Mouse (Mus musculus): ENCODE results near the gene Sval1. TPM values are rescaled to one million over a fixed set of nuclear protein-coding genes. Genes with fewer than 3 reads are reported as not detected.

Sval1 gene
- 1.6 and 4.9 TPM in 2 replicates for polyA plus RNA-seq (2012; rRNA removed)

DNA sequence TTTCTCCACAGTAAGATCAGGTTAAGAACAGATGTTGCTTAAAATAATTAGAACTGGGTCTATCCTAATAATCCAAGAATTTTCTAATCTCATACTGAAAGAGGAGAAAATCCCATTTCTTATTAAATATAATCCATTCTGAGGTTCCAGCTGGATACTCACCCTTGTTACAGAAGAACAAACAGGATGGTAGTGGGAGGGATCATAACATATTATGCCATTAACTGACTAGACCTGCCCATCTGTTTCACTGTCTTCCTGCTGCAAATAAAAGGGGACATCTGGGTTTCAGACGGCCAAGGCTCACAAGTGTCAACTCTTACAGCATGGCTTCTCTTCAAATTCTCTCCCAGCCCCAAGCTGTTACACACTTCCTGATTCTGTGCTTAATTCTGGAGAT is at the start of gene Sval1:
Gene Sval1 (plus strand): TSS at position 301 of the 400 bp plus-strand sequence.
- 55% methylated on average over 1 of the region's 1 CpGs for WGBS
- no peak for DNase-seq (ENCODE audit: low read depth, low spot score)

DNA sequence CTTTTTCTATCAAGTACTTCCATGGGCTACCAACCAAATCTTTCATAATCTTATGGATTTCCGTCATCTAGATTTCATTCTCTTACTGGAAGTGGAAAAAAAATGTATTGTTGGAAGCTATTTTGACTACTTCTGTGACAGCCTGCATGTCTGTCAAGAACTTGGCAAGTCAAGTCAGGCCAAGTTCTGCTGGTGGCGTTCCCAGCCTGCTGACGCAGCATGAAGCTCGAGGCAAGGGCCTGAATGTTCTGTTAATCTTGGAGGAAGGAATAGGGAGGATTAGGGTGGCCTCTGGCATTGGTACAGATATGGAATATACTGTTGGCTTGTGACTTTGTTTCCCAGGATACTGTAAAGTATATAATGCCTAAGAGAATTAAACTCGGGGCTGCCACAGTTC is 39.8 kb upstream of the Sval1 start:
- WGBS = 81% methylated on average over 5 of the region's 5 CpGs
- no peak for DNase-seq (ENCODE audit: low read depth, low spot score)

DNA sequence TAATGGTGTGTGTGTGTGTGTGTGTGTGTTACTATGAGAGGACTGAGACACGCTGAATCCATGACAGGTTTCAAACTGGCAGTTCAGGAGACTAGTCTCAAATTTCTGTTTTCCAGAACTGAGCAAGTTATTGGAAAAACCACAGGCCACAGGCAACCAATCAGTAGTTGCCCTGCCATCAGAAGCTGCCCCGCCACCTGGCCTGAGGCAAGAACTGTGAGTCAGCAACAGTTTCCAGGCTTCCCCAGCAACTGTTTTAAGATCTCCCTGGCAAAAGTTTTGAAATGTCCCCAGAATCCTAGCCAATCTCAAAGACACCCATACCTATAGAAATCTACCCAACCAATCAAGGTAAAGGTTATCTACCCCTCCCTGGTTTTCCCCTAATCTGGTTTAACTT is 36.5 kb upstream of the Sval1 start:
- no peak for DNase-seq (ENCODE audit: low read depth, low spot score)
- WGBS = 90% methylated on average over 2 of the region's 2 CpGs

DNA sequence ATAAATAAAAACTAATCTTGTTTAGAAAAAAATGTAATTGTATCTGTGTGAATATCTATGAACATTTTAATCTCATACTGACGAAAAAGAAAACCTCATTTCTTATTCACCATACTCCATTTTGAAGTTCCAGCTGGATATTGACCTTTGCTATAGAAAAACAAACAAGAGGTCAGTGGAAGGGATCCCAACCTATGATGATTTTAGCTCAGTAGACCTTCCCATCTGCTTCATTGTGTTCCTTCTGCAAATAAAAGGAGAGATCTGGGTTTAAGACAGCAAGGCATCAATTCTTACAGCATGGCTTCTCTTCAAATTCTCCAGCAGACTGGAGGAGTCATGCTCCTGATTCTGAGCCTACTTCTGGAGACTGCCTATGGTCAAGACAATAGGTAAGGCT is 16.4 kb downstream of the Sval1 start, which contains the start of gene Sval3:
Gene Sval3 (plus strand): TSS at position 301 of the 400 bp plus-strand sequence.
- no peak for DNase-seq (ENCODE audit: low read depth, low spot score)
- WGBS = 56% methylated on average over 1 of the region's 1 CpGs

Other genes starting within 250 kb of the Sval1 start
- gene Kel, start 247.3 kb upstream of the Sval1 start, polyA plus RNA-seq (2012; rRNA removed) = not detected in 2 replicates
- gene Olfr459, start 176.5 kb upstream of the Sval1 start, polyA plus RNA-seq (2012; rRNA removed) = not detected in 2 replicates
- gene Pip, start 104.1 kb upstream of the Sval1 start, polyA plus RNA-seq (2012; rRNA removed) = not detected in 2 replicates
- gene Sval2, start 98.6 kb upstream of the Sval1 start, polyA plus RNA-seq (2012; rRNA removed) = not detected in 2 replicates
- gene Sval3, start 16.5 kb downstream of the Sval1 start, polyA plus RNA-seq (2012; rRNA removed) = not detected in 2 replicates
- not detected in 2 replicates for gene Sva, start 86.8 kb downstream of the Sval1 start, polyA plus RNA-seq (2012; rRNA removed)
- gene Tas2r139, start 189.3 kb downstream of the Sval1 start, polyA plus RNA-seq (2012; rRNA removed) = not detected in 2 replicates